Mouse (Mus musculus) heart, postnatal 14 days (tissue): Measurements from ENCODE around the gene Trim31. TPM values are rescaled to one million over a fixed set of nuclear protein-coding genes. Genes with fewer than 3 reads are reported as not detected.
"Not testable (repeated sequence)": the region's sequence is repeated elsewhere in the genome, so short reads cannot be mapped to it uniquely, and the experiment has no call there.

Experiments used
- DNase-seq, 2 experiments: peaks; one replicate each; pipeline ENCODE4 v3.0.0; 2021 to 2022
- intact Hi-C: fragments of 180-260 bp; cut with DNase I; formaldehyde crosslinking; loops from one replicate; pipeline ENCODE4 v1.15.1; 2025
- long read RNA-seq, 2 experiments: library from polyadenylated mRNA; stranded (forward); transcript quantifications; one replicate each; pipeline ENCODE4 v2.0.0; 2021
- total RNA-seq, 2 experiments: library from RNA; stranded (reverse); gene quantifications; 2 replicates each; pipeline ENCODE4 v1.2.3; 2021

Trim31 gene
- total RNA-seq = not detected
- long read RNA-seq, experiment 1 = 0 reads
- long read RNA-seq, experiment 2 = 0 reads

DNA sequence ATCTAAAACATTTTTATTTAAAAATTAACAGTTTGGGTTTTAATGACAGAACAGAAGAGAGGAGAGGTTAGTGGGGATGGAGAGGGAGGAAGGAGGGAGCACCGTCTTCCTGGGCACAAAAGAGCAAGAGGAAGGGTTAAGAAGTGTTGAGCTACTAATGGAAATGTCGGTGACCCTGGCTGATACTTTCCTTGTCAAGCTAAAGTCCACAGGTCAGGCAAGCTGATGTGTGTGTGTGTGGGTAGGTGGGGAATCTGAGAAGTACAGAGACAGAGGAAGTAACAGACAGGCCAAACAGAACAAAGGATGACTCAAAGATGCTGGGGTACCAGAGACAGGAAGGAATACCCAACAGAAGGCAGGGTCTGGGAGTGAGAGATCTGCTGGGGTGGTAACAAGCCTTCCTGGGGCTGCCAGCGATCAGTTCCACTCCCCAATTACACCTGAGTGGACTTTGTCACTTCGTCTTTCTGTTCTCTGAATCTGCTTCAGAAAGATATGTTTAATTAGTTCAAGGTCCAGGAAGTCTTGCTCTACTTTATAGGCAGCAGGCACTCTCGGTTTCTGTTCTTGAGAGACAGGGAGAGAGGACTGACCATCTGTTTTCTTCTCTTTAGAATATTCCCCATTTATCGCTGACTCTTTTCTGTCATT lies at the start of gene Trim31:
Gene Trim31, plus strand, starts transcription at position 567 of the 654 bp plus-strand sequence.
- intact Hi-C loops = loop anchor here (5.0 kb wide), 1 partner anchor 70 kb away; no protein-coding TSS in a partner anchor
- DNase-seq = no peak

GRCm38 (mm10) chr17:36848911-36849310 lies 49.0 kb upstream of the Trim31 start:
- intact Hi-C loops = no loop called here
- no peak for DNase-seq

DNA sequence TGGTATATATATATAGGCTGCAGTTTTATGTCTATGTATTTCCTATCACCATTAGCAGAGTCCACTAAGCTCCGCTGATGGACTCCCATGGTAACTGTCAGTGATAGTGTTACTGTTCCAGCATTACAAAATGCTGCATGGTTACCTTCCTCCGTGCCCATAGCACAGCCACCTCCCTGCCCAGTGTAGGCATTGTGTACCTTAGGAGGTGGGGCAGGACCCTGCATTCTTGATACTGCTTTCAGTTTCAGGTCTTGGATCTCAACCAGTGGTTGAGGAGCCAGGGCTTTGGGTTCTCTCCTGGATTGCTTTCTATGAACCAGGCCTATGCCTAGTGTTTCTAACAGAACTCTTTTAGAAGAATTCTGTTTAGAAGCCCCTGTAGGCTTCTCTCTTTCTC lies 47.9 kb upstream of the Trim31 start:
- intact Hi-C loops = no loop called here
- DNase-seq = no peak

GRCm38 (mm10) chr17:36851200-36851599 lies 46.7 kb upstream of the Trim31 start:
- intact Hi-C loops = no loop called here
- DNase-seq = no peak

DNA sequence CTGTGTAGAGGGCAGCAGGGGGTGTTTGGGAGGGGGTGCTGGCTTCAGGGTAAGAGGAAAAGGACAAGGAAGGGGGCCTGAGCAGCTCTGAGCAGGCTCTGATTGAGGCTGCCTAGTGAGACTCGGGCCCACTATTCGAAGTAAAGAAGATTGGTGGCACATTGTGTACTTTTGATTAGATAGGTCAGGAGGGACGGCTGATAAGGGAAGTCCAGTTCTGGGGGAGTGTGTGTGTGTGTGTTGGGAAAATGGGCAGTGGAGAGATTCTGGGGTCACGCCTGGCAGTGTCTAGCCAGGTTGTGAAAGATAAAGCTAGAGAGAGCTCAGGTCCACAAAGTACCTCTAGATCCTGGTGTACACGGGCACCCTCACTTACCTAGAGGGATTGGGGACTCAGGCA lies 46.3 kb upstream of the Trim31 start:
- intact Hi-C loops = no loop called here
- DNase-seq = no peak

GRCm38 (mm10) chr17:36855484-36855883 lies 42.4 kb upstream of the Trim31 start:
- no peak for DNase-seq
- intact Hi-C loops = no loop called here

DNA sequence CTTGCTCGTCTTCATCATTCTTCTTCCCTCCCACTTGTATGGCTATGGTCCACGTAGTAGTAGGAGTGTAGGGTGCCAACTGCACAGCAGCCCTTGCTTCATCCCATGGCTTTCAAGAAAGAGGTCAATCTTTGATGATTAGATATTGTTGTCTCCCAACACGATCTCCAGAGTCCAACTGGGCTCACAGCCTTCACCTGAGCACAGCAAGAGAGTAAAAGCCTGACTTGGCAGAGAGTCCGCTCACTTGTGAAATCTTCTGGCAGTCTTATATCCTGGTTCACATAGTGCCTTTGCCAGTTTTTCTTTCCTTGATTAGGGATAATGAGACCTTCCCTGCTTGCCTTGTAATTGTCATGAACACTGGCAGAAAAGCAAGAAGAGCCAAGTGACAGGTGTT lies 41.7 kb upstream of the Trim31 start:
- no peak for DNase-seq
- intact Hi-C loops = no loop called here

DNA sequence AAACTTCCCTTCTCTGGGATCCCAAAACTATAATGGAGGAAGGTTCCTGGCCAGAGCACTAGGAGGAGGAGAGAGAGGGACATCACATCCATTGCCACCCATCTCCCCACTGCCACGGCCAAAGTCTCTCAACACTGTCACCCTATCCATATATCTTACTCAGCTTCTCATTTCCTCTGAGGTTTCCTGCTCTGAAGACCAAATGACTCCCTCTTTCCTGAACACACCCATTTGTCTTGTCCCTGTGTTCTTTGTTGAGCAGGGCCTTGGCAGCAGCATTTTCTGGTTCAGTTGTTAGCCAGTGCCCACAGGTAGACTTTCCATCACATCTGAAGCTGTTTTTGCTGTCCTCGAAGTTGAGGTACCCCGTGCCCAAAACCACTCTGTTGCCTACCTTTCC lies 39.7 kb upstream of the Trim31 start:
- no peak for DNase-seq
- intact Hi-C loops = no loop called here

DNA sequence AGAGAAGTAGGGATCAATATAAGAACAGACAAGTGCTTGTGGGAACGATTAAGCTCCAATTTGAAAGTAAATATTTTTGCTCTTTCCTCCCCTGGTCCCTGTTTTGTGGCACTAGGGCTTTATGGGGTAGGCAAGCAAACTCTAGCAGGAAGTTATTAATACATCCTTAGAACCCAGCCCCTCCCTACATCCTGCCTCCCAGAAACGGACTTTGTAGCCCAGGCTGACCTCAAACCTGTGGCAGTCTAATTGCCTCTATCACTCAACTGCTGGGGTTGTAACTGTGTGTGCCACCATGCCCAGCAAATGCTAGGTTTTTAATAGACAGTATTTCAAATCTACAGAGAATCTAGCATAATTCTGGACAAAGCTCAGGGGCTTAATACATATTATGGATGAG lies 36.2 kb upstream of the Trim31 start:
- intact Hi-C loops = no loop called here
- no peak for DNase-seq

- intact Hi-C loops = no loop called here
These were observed 31.0 kb upstream of the Trim31 start, which contains the start of gene Trim15 for GRCm38 (mm10) chr17:36866719-36867527. Gene Trim15, minus strand, starts transcription at chr17:36867210.

GRCm38 (mm10) chr17:36868836-36869235 lies 29.1 kb upstream of the Trim31 start:
- intact Hi-C loops = no loop called here
- no peak for DNase-seq

More at GRCm38 (mm10) chr17:36866719-36867527, 31.0 kb upstream of the Trim31 start, which contains the start of gene Trim15:
- DNase-seq = no peak

GRCm38 (mm10) chr17:36869284-36869954 lies 28.5 kb upstream of the Trim31 start, which contains the start of gene Trim10:
Gene Trim10, plus strand, starts transcription at chr17:36869574.
- DNase-seq = no peak
- intact Hi-C loops = no loop called here

DNA sequence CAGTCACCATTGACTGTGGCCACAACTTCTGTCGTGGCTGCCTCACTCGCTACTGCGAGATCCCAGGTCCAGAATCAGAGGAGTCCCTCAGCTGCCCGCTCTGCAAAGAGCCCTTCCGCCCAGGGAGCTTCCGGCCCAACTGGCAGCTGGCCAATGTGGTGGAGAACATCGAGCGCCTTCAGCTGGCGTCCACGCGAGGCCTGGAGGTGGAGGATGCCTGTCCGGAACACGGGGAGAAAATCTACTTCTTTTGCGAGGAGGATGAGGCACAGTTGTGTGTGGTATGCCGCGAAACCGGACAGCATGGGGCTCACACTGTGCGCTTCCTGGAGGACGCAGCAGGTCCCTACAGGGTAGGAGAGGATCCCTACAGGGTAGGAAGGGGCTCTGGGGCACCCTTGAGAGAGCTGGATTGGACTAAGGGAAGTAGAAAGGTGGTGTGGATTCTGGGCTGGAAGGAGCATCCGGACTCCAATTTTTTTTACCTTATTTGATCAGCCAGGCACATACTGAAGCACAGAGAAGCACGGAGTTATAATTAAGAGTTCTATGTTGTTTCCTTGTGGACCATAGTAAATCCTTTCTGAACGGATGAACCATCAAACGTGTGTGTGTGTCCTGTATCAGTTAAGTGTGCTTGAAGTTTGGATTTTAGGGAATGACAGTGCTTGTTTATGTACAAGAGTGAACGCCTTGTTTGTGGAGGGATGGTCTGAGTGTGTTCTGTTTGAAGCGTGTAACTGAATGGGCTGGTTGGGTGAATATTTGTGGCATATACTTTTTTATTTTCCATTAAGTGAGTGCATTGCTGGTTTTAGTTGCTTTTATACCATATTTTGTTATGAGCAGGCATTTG lies 27.7 kb upstream of the Trim31 start:
- peak; percentile 46 to 54 for DNase-seq
- intact Hi-C loops = no loop called here

DNA sequence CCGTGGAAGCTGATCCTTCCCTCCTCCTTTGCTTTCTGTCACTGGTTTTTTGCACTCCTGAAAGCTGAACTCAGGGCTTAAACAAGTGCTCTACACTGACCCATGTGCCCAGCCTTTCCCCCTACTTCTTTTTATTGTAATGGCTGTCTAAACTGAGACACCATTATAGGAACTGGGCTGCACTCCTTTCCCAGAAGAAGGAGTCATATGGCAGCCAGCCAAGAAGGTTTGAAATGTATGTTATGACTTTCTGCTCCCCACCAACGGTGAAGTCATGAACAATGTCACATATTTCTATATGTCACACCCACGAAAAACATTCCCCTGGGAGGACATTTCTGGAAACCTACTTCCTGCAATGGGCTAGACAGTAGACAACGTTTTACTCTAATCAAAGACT lies 23.3 kb upstream of the Trim31 start:
- no peak for DNase-seq
- intact Hi-C loops = no loop called here

- no peak for DNase-seq
- intact Hi-C loops = no loop called here
These were observed 14.6 kb upstream of the Trim31 start for GRCm38 (mm10) chr17:36883350-36883749.

GRCm38 (mm10) chr17:36885132-36885790 lies 12.7 kb upstream of the Trim31 start:
- no peak for DNase-seq
- intact Hi-C loops = no loop called here

DNA sequence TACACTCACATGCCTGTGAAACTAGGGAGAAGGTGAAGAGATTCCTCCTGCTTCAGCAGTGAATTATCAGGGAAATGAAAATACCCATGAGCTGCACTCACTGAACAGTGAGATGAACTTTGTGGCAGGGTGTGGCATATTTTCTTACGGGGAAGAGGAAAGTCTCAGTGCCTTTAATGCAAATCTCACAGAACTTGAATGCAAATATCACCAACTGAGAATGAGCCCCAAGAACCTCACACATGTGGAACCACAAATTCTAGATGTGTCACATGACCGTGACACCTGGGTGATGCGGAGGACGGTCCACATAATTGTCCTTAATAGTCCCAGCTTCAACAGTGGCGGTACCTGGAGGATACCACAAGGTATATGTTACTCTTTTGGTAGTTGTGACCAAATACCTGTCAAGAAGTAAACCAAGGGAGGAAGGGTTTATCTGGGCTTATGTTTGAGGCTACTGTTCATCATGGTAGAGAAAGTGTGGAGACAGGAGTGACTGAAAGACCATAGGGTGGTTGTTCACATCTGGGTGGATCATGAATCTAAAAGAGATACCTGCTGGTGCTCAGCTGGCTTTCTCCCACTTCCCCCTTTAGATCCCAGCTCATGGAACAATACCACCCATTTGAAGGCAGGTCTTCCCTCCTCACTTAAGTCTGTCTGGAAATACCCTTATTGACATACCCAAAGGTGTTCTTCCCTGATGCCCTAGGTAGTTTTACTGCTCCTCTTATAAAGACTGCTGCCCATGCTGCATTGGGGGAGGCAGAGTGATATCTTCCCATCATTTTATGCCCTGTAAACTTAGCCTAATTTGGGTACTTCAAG lies 7.6 kb upstream of the Trim31 start, which contains the start of gene Trim40:
Gene Trim40, minus strand, starts transcription at position 51 of the 831 bp plus-strand sequence.
- intact Hi-C loops = loop anchor here (5.0 kb wide), 1 partner anchor 312 kb away; the partner anchor contains the start of gene Olfr94
- no peak for DNase-seq

DNA sequence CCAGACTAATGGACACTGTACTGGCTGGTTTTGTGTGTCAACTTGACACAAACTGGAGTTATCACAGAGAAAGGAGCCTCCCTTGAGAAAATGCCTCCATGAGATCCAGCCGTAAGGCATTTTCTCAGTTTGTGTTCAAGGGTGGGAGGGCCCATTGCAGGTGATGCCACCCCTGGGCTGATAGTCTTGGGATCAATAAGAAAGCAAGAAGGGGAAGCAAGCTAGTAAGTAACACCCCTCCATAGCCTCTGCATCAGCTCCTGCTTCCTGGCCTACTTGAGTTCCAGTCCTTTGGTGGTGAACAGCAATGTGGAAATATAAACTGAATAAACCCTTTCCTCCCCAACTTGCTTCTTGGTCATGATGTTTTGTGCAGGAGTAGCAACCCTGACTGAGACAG lies 6.4 kb upstream of the Trim31 start:
- intact Hi-C loops = loop anchor here (5.0 kb wide), 1 partner anchor 311 kb away; the partner anchor contains the start of gene Olfr94
- DNase-seq = not testable (repeated sequence)
